Mouse (Mus musculus) kidney, postnatal 4 days (tissue): Measurements from ENCODE around the gene Slc4a1.

Experiments
- DNase-seq, 2 experiments: peaks; one replicate each; pipeline ENCODE4 v3.0.0; 2021; ENCODE audit warnings: mixed read lengths in 2 of 2

The Slc4a1 gene

DNA sequence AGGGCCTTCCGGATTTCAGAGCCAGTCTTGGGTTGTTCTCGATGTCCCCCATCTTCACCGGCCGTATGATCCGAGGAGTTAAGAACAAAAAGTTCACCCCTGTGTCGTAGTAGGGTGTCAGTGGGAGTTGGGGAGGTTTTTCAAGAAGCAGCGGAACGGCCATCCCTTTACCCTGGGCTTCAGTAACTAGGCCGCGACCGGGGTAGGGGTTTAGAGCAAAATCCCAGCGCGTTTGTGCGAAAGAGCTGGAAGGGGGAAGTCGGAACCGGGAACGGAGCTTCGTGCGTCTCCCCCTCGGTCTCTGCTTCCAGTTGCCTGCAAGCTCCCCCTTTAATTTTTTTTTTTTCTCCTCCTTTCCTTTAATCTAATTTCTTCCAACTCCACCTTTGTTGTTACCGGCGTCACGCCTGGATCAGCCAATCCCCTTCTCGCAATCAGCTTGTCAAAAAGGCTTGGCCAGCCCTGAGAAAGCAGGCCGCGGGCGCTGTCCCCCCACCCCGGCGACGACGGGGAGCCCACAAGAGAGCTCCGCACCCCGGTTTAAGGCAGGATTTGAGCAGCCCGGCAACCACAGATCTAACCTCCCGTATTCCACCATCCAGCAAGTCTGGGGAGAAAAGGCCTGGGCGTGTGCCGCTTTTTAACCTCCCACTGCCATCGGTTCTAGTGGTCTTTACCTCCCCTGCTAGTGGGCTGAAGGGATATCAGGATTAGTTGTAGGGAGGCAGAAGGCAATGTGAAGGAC, 45.9 kb downstream of the Slc4a1 start:
- peak; percentile 85 to 90 for DNase-seq

DNA sequence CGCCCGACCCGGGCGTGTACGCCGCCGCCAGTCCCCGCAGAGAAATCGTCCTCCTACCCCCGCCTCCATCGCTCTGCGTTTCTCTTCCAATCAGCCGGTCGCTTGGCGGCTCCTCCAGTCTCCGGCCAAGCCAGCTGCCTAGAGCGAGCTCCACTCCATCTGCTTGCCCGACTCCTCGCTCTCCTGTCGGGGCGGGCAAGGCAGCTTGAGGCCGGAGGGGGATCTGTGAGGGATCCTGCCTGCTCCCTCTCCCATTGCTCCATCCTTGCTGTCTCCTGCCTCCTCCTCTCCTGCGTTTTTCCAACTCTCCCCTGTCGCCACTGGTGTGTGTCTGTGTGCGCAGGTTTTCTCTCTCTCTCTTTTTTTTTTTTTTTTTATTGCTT, 46.6 kb downstream of the Slc4a1 start, which contains the start of gene Ubtf:
Gene Ubtf (minus strand): TSS at position 333 of the 383 bp plus-strand sequence.
- peak; percentile 84 to 90 for DNase-seq

DNA sequence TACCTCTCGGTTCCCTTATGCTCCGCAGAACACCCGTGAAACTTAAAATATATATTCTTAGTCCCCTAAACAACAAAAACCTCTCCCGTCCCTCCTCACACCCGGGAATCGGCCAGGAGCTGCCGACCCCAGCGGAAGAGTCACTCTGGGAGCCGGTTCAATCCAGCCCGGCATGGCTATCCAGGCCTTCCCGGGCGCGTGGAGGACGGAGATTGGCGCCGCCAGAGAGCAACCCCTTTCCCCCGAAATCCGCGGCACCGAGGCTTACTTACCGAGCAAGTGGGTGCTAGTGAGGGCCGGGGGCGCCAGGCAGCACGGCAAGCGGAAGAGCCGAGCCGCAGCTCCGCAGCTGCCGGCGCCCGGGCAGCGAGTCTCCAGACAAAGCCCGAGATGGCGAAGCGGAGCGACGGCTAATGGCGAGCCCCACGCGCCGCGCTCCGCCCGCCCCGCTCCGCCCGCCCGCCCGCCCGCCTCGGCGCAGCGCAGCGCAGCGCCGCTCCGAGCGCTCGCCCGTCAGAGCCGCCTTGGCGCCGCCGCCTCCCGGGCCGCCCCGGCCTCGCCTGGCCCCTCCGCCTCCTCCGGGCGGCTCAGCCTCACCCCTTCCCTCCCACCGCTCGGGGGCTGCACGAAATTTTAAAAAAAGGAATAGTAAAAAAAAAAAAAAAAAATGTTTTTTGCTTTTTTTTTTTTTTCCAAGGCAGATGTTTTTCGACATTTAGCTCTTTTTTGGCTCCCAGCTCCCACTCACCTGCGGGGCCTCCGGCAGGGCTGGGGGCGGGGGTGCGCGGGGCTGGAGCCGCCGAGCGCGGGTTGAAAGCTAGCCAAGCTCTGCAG, 47.2 kb downstream of the Slc4a1 start:
- peak; percentile 72 to 76 for DNase-seq

DNA sequence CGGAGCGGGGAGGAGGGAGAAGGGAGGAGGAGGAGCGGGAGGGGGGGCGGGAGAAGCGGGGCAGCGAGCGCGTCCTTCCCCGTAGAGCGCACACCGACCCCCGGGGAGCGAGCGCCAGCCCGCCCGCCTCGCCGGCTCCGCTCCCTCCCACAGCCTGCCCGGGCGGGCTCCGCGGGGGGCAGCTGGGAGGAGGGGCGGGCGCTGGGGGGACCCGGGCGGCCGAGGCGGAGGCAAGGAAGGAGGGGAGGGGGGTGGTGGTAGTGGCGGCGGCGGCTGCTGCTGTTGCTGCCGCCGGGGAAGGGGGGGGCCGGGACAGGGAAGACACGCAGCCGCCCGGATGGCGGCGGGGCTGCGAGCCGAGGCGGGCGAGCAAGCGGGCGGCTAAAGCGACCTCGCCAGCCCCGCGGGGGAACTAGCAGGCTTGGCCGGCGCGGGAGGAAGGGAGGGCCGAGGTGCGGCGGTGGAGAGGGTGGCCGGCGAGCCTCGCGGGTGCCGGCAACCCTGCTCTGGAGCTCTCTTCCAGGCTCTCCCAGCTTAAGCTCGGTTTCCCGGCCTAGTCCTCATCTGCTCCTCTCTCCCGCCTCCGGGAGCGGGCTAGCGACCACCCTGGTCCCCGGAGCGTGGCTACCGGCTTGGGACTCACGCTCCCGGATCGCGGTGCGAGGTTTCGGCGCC, 48.0 kb downstream of the Slc4a1 start:
- peak; percentile 84 to 90 for DNase-seq

DNA sequence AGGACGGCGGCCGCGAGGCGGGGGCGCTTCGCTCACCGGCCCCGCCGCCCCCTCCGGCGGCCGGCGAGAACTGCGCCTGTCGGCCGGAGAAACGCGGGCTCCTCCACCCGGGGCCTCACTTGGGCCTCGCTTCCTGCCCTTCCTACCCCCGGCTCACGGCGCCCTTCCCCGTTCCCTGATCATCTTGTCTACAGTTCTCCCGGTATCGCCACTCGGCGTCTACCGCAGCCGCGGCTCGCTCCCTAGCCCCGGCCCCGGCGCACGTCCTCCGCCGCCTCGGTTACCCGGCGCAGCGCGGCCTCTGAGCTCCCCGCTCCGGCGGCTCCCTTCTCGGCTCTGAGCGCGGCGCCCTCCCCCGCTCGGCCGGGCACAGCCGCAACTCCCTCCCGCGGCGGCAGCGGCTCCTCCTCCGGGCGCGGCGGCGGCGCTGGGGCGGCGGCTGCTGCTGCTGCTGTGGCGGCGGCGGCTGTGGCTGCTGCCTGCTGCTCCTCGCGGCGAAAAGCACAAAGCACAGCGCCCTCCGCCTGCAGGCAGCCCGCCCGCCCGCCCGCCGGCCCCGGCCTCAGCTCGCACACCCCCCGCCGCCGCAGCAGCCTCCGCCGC, 48.6 kb downstream of the Slc4a1 start:
- peak; percentile 72 to 84 for DNase-seq

DNA sequence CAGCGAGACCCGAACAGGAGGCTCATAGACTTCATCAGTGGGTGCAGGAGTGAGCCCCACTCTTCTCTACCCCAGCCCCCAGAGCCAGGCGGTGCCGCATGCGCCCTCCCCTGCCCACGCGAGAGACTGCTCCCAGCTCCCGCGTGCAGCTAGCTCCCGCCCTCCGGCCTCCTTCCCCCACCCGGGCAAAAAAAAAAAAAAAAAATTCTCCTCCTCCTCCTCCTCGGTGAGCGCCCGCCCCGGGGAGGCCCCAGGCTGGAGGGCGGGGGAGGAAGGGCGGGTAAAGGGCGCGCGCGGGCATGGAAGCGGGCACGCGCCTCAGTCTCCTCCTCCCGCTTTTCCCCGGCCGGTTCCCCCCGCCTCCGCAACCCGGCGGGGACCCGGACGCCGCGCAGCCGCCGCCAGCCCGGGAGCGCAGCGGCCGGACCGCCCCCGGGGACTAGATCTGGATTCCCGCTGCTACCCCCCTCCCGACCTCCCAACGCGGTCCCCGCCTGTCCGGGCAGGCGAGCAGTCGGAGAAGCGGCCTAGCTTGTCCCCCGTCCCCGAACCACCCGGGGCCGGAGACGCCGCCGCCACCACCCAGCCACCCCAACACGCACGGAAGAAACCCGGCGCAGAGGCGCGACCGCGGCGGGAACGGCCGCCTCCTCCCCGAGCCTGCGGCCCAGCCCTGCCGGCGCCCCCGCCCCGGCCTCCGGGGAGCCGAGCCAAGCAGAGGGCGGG, 49.3 kb downstream of the Slc4a1 start:
- peak; percentile 89 to 93 for DNase-seq

DNA sequence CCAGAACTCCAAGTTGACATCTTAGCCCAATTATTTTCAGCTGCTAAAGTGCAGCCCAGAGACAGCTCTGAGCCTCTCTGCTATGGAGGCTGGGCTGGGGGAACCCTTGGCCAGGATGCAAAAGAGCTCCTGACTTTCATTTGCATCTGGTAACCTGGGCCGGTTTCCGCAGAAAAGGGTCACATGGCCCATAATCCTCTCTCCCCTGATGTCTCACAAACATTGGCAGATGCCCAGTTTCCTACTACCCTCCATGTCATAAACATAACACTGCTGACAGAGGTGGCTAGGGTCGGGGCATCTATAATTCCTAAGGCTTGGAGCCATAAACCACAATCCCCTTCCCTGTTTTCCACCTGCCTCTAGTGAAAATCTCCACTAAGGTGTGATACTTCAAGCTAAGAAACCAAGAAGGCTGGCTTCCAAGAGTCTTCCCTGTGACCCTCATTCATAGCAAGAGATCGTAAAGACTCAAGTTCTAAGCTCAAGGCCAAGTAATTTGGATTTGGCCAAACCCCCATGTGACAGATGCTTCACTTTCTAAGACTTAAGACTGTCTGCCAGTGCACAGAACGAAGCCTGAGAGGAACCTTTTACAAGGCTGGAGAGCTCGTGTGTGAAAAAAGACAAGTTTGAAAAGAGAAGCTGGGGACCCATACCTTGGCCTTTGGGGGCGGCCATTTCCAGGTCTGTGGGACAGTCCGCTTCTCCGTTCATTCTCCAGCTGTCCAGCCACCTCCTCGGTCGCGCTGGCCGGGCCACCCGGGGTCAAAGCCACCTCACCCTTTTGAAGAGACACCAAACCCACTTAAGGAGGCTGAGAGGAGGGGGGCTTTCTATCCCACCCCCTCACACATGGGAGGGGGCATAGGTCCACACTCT, 50.1 kb downstream of the Slc4a1 start:
- DNase-seq, result no peak

DNA sequence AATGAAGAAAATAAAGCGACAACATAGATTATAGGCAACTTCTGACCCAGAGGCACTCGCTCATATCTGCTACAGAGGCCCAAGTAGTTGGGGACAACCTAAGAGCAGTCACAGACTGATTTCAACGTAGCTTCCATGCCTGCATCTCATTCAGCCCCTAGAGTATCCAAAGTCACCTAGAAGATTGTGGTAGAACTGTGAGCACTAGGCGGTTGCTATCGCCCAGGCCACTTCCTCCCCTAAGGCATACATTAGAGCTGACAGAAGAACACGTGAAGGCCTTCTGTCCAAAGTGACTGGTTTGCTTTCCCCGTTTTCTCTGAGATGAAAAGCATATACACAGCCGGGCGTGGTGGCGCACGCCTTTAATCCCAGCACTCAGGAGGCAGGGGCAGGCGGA, 51.7 kb downstream of the Slc4a1 start:
- DNase-seq, result no peak

DNA sequence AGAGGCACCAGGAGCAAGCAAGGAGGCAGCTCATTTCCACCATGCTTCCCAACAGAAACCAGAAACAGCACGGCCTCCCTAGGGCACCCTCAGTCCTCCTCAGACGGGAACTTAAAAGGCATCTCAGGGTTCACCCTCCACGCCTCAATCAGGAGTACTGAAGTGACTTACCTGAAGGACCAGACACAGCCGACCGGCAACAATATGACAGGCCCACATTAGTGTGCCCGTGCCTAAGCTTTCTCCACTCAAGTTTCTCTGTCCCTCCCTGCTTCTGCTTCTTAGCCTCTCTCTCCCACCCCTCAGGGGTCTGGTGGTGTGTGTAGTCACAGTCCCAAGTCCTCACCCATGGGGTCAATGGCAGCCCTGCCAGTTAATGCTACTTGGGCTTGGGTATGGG, 53.4 kb downstream of the Slc4a1 start:
- no peak for DNase-seq

DNA sequence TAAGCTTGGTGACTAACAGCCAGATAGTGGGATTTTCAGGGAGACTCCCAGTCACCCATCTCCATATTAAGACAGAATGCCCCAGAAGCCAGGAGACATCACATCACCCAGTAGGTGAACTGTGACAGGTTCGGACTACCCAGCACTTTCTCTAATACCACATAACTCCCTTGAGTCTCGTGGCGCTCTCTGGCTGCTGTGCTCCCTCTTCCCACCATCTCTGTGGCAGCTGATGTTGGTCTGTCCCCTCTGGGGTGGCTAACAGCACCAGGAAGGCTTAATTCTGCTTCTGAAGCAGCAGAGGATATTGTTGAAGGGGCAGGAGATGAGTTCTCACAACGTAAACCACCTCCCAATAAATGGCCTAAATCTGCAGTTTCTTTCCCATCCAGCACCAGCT, 54.0 kb downstream of the Slc4a1 start:
- no peak for DNase-seq

DNA sequence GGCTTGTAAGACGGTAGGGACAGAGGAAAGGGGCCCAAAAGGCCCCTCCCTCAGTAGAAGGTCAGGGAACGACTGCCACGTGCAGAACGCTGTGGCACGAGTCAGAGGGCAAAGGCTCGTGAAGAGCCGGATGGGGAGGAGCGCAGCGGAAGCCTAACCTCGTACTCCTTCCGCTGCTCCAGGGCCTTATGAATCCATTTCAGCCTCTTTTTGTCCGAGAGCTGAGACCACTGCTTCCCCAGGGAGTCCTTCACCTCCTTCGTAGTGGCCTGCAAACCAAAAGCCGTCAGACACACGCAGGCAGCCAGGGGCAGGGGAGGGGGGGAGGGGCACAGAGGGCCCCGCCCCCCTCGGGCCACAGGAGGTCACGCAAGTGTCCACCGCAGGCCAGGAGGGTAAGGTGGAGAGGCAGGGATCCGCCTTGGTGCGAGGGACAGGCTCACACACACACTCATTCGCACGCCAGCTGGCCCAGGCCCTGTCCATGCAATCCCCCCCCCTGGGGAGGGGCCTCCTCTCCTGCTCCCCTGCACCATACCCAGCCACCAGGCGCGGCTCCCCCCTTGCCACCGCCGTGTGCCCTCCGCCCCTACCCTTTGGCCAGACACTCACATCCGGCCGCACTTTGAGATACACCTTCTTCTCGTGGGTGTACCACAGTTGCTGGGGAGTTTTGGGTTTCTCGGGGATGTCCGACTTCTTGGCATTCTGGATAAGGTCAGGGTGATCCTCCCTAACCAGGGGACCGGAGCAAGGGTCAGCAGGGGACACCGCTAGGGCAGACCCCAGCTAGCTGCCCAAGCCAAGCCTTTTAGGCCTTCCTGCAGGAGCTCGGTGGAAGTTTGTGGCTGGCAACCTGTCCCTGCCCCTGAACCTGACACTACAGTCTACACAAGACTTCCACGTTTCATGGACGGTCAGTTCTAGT, 55.0 kb downstream of the Slc4a1 start:
- peak in 1 of 2 experiments; percentile 35 for DNase-seq

DNA sequence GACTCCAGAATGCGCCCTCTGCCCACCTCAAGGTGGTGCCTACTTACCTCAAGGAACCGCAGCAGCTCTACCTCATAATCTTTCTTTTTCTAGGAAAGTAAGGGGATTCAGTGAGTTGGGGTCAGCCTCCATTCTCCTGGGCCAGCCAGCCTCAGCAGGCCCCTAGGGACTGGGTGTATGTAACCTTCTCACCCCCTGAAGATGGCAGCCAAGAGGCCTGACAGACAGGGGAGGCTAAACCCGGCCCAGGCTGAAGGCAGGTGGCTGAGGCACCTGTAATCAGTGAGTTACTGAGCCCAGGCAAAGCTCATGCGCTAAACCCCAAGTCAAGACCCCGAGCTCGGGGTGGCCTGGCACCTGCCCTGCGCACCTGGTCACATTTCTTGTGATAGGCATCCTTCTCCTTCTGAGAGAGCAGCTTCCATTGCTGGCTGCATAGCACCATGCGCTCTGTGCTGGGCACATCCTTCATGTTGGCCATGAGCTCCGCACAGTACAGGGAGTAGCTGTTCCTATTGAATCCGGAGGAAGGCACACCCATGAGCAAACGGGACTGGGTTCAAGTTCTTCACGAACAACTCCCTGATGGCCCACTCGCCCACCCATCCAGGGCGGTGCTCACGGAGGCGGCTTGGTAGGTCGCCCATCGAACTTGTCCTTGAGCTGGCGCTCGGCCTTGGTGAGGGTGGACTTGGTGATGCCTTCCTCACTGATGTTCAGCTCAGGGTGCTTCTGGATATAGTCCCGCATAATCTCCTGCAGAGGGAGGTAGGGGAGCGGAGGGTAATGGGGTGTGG, 56.0 kb downstream of the Slc4a1 start:
- peak in 1 of 2 experiments; percentile 27 for DNase-seq

DNA sequence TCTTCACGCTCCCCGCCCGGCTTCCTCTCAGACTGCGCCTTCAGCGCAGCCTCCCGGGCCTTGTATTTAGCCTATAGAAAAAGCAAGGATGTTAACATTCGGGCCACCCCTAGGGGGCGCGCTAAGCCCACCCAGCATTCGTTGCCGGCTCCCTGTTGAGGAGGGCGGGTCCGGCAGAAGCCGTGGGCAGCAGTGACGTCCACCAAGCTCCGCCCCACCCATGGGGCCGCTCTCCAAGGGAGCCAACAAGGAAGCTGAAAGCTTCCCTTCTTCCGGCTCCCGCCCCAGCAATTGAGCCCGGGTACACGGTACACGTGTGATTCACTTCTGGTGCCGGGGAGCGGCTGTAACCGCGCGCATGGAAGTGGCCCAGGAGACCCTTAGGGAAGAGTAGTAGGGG, 57.0 kb downstream of the Slc4a1 start:
- DNase-seq, result peak; percentile 98 to 99

DNA sequence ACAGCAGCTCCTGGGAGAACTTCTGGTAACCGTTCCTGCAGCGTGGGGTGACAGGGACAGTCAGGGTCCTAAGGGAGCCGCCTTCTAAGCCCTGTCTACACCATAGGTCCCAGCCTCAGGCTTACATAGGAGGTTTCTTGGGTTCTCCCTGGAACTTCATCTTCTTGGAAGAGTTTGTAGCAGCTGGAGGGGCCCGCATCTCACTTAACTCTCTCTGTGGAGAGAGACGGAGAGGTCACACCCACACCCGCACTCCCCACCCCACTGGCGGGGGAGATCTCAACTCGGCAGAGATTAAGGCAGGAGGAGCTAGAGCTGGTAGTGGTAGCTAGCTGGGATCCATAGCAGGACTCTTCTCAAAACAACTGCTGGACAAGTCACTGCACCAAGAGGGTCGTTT, 57.9 kb downstream of the Slc4a1 start:
- DNase-seq, result no peak

DNA sequence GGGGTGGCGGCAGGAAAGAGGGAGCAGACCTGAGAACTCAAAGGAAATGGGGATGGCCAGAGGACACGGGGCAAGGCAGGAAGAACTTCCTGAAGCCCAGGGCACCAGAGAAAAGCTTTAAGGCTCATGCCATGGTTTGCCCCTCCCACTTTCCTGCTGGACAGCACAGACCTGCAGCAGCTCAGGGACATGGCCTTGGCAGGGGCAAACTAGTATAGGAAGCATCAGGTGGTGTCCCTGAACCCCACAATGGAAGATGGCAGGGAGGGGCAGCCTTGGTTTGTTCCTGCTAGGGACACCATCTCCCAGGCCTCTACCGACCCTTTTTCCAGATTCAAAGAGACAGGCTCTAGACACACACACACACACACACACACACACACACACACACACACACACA, 60.6 kb downstream of the Slc4a1 start:
- DNase-seq, result no peak

DNA sequence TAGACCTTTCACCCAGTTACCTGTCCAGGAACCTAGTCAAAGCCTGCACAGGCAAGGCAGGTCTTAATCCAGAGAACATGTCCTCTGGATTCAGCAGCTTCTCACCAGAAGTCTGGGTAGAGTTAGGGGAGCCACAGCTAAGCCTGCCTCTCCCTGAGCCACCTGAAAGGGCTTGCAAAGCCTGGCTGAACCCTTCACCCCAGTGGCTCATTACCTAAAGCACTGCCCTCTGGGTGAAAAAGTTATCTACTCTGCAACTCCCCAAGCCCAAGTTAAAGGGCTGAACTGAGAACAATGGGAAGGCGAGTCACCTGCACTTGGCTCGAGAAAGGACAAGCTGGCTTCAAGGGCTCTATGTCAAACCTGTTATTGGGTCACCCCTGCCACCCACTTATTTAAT, 61.9 kb downstream of the Slc4a1 start:
- no peak for DNase-seq

DNA sequence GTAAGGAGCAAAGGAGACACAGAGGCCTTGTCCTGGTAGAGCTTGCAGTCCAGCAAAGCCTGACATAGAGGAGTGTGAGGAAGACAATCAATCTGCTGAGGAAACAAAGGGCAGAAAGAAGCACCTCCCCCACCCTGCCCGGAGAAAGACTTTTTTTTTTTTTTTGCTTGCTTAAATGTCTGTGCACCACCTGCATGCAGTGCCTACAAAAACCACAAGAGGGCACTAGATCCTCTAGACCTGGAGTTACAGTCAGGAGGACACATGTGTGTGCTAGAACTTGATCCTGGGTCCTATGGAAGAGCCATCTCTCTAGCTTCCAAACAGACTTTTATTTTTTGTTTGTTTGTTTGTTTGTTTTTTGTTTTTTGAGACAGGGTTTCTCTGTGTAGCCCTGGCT, 66.2 kb downstream of the Slc4a1 start:
- peak; percentile 77 to 82 for DNase-seq
